Mouse (Mus musculus) T-helper 17 cell (primary cell): Measurements from ENCODE around the gene Zfp503.

Experiments used
- in situ Hi-C, 2 experiments: fragments of 300-600 bp; cut with MboI, MseI; formaldehyde crosslinking; loops; 1 replicate in 1 of 2; 2 replicates in 1 of 2; pipeline ENCODE4 v1.15.1; 2025; ENCODE audit warnings: high pct_unique_total_duplicates in 2 of 2

The Zfp503 gene

GRCm38 (mm10) chr14:21989291-21989913 is at the start of gene Zfp503:
TSS of gene Zfp503 (minus strand) at chr14:21989601.
- in situ Hi-C loops = no loop called here

DNA sequence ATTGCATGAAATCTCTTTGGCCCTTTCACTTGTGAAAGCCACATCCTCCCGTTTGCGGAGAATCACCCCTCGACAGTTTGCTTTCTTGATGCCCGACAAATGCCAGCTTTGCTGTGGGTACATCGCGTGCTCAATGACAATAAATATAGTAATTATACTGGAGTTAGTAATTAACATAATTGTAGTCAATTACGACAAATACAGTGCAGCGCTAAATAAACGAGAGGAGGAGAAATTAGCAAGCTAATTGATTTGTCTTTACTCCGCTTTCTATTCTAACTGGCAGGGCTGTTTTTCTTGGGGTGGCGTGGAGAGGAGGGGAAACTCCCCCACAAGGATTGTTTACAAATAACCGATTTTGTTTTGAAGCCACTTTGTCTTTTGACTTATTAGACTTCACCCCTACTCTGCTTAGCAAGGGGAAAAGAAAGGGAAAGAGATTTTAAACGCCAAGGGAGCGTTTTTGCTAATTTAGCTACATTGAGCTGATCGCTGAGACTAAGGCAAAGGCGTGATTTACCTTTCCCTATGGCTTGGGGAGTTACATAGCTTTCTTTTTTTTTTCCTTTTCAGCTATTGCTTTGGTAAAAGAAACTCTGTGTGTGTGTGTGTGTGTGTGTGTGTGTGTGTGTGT is 48.2 kb upstream of the Zfp503 start:
- in situ Hi-C loops = no loop called here

- in situ Hi-C loops = no loop called here
Observed at GRCm38 (mm10) chr14:22036802-22037497, 47.5 kb upstream of the Zfp503 start.

- in situ Hi-C loops = no loop called here
Observed at GRCm38 (mm10) chr14:22036338-22036737, 46.9 kb upstream of the Zfp503 start.

- in situ Hi-C loops = no loop called here
Observed at GRCm38 (mm10) chr14:22035900-22036299, 46.5 kb upstream of the Zfp503 start.

DNA sequence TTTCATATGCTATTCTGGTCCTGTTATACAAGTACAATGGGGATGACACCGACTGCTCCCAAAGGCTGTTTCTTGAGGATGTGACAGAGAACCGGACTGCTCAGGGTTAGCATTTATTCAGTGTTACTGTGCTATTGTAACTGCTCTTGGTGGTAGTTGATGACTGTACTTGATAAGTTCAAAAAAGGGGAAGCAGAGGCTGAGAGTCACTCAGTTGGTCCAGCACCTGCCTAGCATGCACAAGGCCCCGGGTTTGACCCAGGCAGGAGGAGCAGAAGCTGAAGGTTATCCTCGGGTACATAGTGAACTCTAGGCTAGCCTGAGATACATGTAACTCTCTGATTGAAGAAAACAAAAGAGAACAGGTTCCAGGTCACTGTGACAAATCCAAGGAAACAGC is 34.1 kb upstream of the Zfp503 start:
- in situ Hi-C loops = no loop called here

- in situ Hi-C loops = no loop called here
Observed at GRCm38 (mm10) chr14:22020885-22021284, 31.5 kb upstream of the Zfp503 start.

- in situ Hi-C loops = no loop called here
Observed at GRCm38 (mm10) chr14:22019949-22020845, 30.8 kb upstream of the Zfp503 start.

GRCm38 (mm10) chr14:22019252-22019948 is 30.0 kb upstream of the Zfp503 start, which contains the start of gene Lrmda:
TSS of gene Lrmda (plus strand) at chr14:22019712.
- in situ Hi-C loops = no loop called here

DNA sequence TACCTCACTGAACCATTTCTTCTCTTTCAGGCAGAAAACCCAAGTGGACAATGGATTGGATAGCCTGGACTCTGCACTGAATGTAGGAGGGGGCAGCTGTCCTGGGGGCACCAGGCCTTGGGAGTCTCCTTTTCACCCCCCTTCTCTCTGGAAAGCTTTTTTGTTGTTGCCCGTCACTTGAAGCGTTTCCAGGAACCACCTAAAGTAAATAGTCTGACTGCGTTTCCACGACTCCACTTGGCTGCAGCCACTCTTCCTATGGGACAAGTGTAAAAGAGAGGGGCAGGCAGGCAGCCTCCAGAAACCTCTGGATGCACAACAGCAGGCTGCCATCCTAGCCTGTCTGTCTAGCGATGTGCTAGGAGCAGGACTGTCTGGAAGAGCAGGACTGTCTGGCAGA is 27.6 kb upstream of the Zfp503 start:
- in situ Hi-C loops = no loop called here

DNA sequence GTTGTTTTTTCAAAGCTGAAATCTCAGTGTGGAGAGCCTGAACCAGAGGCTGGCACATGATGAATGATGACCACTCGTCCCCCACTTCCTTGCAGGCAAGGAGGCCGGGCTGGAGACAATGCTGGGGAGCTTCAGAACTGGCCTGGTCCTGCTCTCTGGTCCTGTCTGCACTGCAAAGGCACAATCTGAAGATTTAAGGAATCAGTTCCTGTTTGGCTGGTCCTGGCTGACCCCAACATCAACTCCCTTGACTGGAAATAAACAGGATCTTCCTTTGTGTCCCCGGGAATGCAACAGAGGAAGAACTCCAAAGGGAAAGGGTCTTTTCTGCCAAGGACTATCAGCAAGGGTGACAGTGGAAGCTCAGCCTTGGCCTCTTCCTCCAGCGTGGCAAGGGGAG is 25.4 kb upstream of the Zfp503 start:
- in situ Hi-C loops = no loop called here

GRCm38 (mm10) chr14:22014315-22014714 is 24.9 kb upstream of the Zfp503 start:
- in situ Hi-C loops = no loop called here

- in situ Hi-C loops = no loop called here
Observed at GRCm38 (mm10) chr14:22007006-22007405, 17.6 kb upstream of the Zfp503 start.

- in situ Hi-C loops = no loop called here
Observed at GRCm38 (mm10) chr14:22004943-22005342, 15.5 kb upstream of the Zfp503 start.

- in situ Hi-C loops = no loop called here
Observed at GRCm38 (mm10) chr14:22003631-22004030, 14.2 kb upstream of the Zfp503 start.

- in situ Hi-C loops = no loop called here
Observed at GRCm38 (mm10) chr14:22003231-22003630, 13.8 kb upstream of the Zfp503 start.

GRCm38 (mm10) chr14:21999588-21999987 is 10.2 kb upstream of the Zfp503 start:
- in situ Hi-C loops = loop anchor here in 1 of 2 experiments (5.0 kb wide), 1 partner anchor 877 kb away; no protein-coding TSS in a partner anchor

GRCm38 (mm10) chr14:21995031-21995754 is 5.8 kb upstream of the Zfp503 start:
- in situ Hi-C loops = loop anchor here in 1 of 2 experiments (5.0 kb wide), 1 partner anchor 873 kb away; no protein-coding TSS in a partner anchor

DNA sequence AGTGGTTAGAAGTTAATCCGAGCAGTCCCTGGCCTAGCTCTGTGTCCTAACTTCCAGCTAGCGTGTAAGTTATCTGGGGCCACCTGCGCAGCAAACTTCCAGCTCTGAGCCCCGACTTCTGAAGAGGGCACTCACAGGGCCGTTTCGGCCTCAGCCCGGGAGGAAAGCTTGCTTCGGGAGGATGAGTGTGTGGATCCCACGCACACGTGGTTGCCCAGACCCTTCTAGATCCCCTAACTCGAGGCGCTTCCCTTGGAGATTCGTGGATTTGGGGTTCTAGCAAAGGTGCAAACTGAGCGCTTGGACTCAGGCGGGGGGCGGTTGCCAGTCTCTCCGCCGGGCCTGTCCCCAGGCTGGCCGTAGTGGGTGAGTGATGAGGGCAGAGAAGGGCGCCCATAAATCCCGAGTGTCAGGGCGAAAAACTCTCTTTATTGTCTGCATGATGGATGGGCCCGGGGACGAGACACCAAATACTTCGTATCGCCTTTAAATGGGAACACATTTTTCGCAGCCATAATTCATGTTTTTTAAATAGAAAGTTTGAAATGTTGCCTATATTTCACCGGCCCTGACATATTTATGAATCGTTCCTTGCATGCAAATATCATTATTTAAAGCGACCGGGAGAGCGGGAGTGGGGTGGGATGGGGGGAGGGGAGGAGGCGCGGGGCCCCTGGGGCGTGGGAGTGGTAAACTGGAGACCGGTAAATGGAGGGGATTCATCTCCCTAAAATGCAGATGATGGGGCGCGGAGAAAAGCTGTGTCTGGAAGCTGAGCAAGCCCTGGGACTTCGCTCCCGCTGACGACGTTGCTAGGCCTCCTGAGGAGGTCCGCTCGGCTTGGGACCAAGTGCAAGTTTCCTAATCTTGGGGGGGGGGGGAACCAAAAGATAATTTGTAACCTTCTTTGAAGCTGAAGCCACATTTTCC is 4.9 kb upstream of the Zfp503 start:
- in situ Hi-C loops = no loop called here
